Mouse (Mus musculus) lung, postnatal 0 days (tissue): ENCODE data around the gene Cnot10. TPM values are rescaled to one million over a fixed set of nuclear protein-coding genes. Genes with fewer than 3 reads are reported as not detected.

ENCODE experiments used
- ATAC-seq: fragments of 200-750 bp; cut with Nextera tagmentation; 2 replicates; pipeline ENCODE4 v1.8.0; 2017; ENCODE audit warnings: moderate library complexity
- DNase-seq: peaks from one replicate; pipeline ENCODE4 v3.0.0-alpha.2; 2016; ENCODE audit warnings: low spot score
- H3K27ac ChIP-seq: fragments of 300-500 bp; sonication (generic); 2 replicates; pipeline ENCODE4 v1.5.1; 2014; ENCODE audit warnings: antibody characterized with exemption, mild to moderate bottlenecking, low read length, mixed read lengths
- H3K27me3 ChIP-seq: fragments of 300-500 bp; sonication (generic); replicated peaks from 2 replicates; pipeline ENCODE4 v1.6.1; 2014; ENCODE audit warnings: low read length, mixed read lengths; ENCODE audit not compliant: insufficient read depth
- H3K36me3 ChIP-seq: fragments of 300-500 bp; sonication (generic); 2 replicates; pipeline ENCODE4 v1.6.1; 2014; ENCODE audit warnings: low read length, mixed read lengths; ENCODE audit not compliant: insufficient read depth
- H3K4me1 ChIP-seq: fragments of 300-500 bp; sonication (generic); 2 replicates; pipeline ENCODE4 v1.6.1; 2014; ENCODE audit warnings: antibody characterized with exemption, low read depth, low read length, mixed read lengths; ENCODE audit not compliant: insufficient read depth
- H3K4me2 ChIP-seq: fragments of 300-500 bp; sonication (generic); replicated peaks from 2 replicates; pipeline ENCODE4 v1.6.1; 2014; ENCODE audit warnings: low read depth, mild to moderate bottlenecking, low read length, moderate library complexity, mixed read lengths
- H3K4me3 ChIP-seq: fragments of 300-500 bp; sonication (generic); 2 replicates; pipeline ENCODE4 v1.5.1; 2014; ENCODE audit warnings: low read depth, low read length
- H3K9ac ChIP-seq: fragments of 300-500 bp; sonication (generic); replicated peaks from 2 replicates; pipeline ENCODE4 v1.6.1; 2014; ENCODE audit warnings: low read depth, mild to moderate bottlenecking
- H3K9me3 ChIP-seq: fragments of 300-500 bp; sonication (generic); 2 replicates; pipeline ENCODE4 v1.6.1; 2016; ENCODE audit warnings: low read length, mixed read lengths
- CTCF ChIP-seq: IDR thresholded peaks from 2 replicates; pipeline ENCODE4 v1.5.1; 2016; ENCODE audit warnings: antibody characterized with exemption, mild to moderate bottlenecking
- EP300 ChIP-seq: IDR thresholded peaks from 2 replicates; pipeline ENCODE4 v1.6.1; 2016; ENCODE audit warnings: antibody characterized with exemption, mild to moderate bottlenecking, control low read depth
- WGBS: fragments of 180-500 bp; shearing (Covaris S2); extraction: QIAGEN DNeasy Blood & Tissue Kit; methylation state at CpG from one replicate; pipeline ENCODE4 v1.1.7; 2014; 5-methylcytosine and 5-hydroxymethylcytosine counted together
- polyA plus RNA-seq: library from polyadenylated mRNA; unstranded; fragments of >200 nt; fragmentation: Nextera tagmentation; extraction: Ambion mirVana; gene quantifications from 2 replicates; pipeline ENCODE4 v1.2.1, GENCODE M21; 2015

Gene Cnot10
- polyA plus RNA-seq, 1 experiment from 2014 or later, result 30.8 TPM

DNA sequence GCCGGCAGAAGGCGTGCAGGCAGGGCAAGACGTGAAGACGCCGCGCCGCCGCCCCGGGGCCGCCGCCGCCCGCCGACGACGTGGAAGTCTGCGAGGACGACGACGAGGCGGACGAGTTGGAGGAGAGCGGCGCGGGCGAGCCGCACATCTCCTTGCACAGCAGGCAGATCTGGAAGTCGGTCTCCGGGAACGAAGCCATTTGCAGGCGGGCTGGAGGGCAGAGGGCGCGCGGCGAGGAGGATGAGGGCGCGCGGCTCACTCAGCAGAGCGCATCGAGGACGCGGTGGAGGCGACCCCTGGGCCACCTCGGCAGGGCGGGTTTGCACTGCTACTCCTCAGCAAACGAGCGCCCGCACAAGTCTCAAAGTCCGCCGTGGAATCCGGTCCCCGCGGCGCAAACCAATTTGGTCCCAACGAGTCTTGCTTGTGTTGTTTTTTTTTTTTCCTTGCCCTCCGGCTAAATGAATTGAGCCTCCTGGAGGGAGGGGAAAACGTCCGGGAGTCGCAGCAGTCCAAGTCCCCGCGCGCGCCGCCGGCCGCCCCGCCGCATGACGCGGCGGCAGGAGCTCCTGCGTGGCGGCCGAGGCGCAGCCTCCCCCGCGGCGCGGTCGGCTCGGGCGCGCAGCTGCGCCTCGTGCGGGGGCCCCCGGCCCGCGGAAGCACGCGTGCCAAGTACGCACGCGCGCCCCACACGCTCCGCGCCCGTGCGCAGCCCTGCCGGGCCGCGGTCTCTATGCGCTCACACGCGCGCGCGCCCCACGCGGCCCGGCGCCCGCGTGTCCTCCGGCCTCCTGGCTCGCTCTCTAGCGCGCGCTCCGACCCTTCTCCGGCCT, 76.8 kb downstream of the Cnot10 start:
- no peak overlapping the region for H3K27ac ChIP-seq
- H3K9ac ChIP-seq, result peak overlapping the region; percentile 23; the same call in 1 of the 2 replicates
- H3K36me3 ChIP-seq, result no peaks in the 10 kb centered on the region
- peak overlapping the region; percentile 98 for H3K4me2 ChIP-seq
- TF ChIP-seq EP300, result no peak
- TF ChIP-seq CTCF, result no peak
- peak overlapping the region; percentile 56 for H3K4me3 ChIP-seq
- DNase-seq (no peak), ATAC-seq (peak; percentile 41; the same call in 1 of the 2 replicates)
- H3K4me1 ChIP-seq, result peaks cover 5% of the 10 kb centered on the region; the same call in 1 of the 2 replicates
- H3K9me3 ChIP-seq, result no peaks in the 10 kb centered on the region
- H3K27me3 ChIP-seq, result peaks cover 15% of the 10 kb centered on the region; the same call in 1 of the 2 replicates
- under 1% methylated on average over 85 of the region's 122 CpGs for WGBS

DNA sequence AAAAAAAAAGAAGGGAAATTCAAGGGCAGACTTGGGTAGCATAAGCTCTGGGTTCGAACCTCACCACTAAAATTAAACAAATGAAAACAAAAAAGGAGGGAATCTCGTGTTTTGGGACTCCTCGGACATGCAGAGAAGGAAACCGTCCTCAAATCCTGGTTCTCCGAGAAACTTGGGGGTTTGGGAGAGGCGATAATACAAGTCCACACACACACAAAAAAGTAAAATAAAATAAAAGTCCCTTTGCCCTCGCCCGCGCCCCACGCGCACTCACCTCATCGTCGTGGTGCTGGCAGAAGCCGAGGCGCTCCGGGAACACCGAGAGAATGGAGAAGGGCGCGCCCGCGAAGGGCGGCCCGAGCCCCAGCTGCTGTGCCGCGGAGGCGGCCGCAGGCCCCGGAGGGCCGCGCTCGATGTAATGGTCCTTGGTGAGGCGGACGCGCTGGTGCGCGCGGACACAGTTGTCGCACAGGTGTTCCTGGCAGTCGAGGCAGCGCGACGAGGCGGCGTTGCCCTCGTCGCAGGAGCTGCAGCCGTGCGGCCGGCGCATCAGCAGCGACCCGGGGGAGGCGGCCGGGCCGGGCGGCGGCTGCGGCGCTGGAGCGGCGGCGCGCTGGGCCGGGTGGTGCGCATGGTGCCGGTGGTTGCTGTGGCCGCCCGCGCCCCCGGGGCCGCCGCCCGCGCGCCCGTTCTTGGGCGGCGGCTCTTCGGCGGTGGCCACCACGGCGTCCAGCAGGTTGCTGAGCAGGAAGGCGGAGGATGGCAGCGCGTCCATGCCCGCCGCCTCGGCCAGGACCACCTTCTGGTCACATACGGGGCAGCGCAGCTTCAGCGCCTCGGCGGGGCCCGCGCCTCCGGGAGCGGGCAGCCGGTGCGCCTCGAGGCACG, 77.7 kb downstream of the Cnot10 start:
- no peak for TF ChIP-seq EP300
- TF ChIP-seq CTCF, result no peak
- 4% methylated on average over 65 of the region's 101 CpGs for WGBS
- no peaks in the 10 kb centered on the region for H3K9me3 ChIP-seq
- H3K27me3 ChIP-seq, result peaks cover 15% of the 10 kb centered on the region; the same call in 1 of the 2 replicates
- H3K4me3 ChIP-seq, result peak overlapping the region; percentile 56
- H3K4me1 ChIP-seq, result peaks cover 5% of the 10 kb centered on the region; the same call in 1 of the 2 replicates
- H3K27ac ChIP-seq, result no peak overlapping the region
- 0 out of 2 replicates have a peak overlapping the region, but pooled peaks have one; percentile 8 for H3K9ac ChIP-seq
- no peaks in the 10 kb centered on the region for H3K36me3 ChIP-seq
- ATAC-seq, result peak; percentile 31; the same call in 1 of the 2 replicates
- H3K4me2 ChIP-seq, result peak overlapping the region; percentile 98
- no peak for DNase-seq

DNA sequence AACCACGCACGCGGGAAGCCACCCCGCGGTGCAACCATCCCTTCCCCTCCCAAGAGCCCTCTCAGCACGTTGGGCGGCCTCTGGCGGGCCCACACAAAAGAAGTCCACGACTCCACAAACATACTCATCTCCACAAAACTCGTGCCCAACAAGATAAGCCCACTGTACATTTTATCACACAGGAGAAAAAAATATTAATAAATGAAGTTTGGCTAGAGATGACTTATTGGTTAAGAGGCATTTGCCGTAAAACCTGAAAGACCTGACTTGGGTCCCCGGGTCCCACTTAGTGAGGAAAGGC, 78.4 kb downstream of the Cnot10 start:
- Histone ChIP-seq H3K9ac (no peak overlapping the region), H3K9me3 (no peaks in the 10 kb centered on the region), H3K4me1 (peaks cover 5% of the 10 kb centered on the region; the same call in 1 of the 2 replicates), H3K27ac (no peak overlapping the region), H3K4me2 (peak overlapping the region; percentile 98), H3K27me3 (peaks cover 15% of the 10 kb centered on the region; the same call in 1 of the 2 replicates), H3K36me3 (no peaks in the 10 kb centered on the region), H3K4me3 (peak overlapping the region; percentile 56)
- WGBS, result 4% methylated on average over 12 of the region's 12 CpGs
- no peak for TF ChIP-seq EP300
- TF ChIP-seq CTCF, result 0 out of 2 replicates have a peak, but pooled peaks have one; percentile 7
- no peak for ATAC-seq
- DNase-seq, result no peak

- no peak for TF ChIP-seq CTCF
- peaks cover 5% of the 10 kb centered on the region; the same call in 1 of the 2 replicates for H3K4me1 ChIP-seq
- peaks cover 15% of the 10 kb centered on the region; the same call in 1 of the 2 replicates for H3K27me3 ChIP-seq
- DNase-seq (no peak), ATAC-seq (0 out of 2 replicates have a peak, but pooled peaks have one; percentile 10)
- peak overlapping the region; percentile 98 for H3K4me2 ChIP-seq
- WGBS, result 6% methylated on average over 36 of the region's 36 CpGs
- no peak overlapping the region for H3K27ac ChIP-seq
- H3K36me3 ChIP-seq, result no peaks in the 10 kb centered on the region
- H3K9ac ChIP-seq, result no peak overlapping the region
- peak overlapping the region; percentile 56 for H3K4me3 ChIP-seq
- no peaks in the 10 kb centered on the region for H3K9me3 ChIP-seq
These were observed 79.0 kb downstream of the Cnot10 start for GRCm38 (mm10) chr9:114560771-114561670.

GRCm38 (mm10) chr9:114560141-114560540, 79.8 kb downstream of the Cnot10 start:
- DNase-seq, result no peak
- H3K27me3 ChIP-seq, result peaks cover 15% of the 10 kb centered on the region; the same call in 1 of the 2 replicates
- WGBS, result 27% methylated on average over 7 of the region's 7 CpGs
- no peaks in the 10 kb centered on the region for H3K9me3 ChIP-seq
- H3K4me1 ChIP-seq, result peaks cover 5% of the 10 kb centered on the region; the same call in 1 of the 2 replicates
- ATAC-seq, result no peak
- H3K4me2 ChIP-seq, result no peak overlapping the region
- no peaks in the 10 kb centered on the region for H3K36me3 ChIP-seq
- TF ChIP-seq EP300 (no peak), CTCF (no peak)
- no peak overlapping the region for H3K9ac ChIP-seq
- no peak overlapping the region for H3K4me3 ChIP-seq
- H3K27ac ChIP-seq, result no peak overlapping the region
